Mouse (Mus musculus) thymus, adult 2 months (tissue): Measurements from ENCODE around the gene Atp2b2. TPM values are rescaled to one million over a fixed set of nuclear protein-coding genes. Genes with fewer than 3 reads are reported as not detected.

ENCODE experiments used
- DNase-seq: peaks from one replicate; pipeline ENCODE4 v3.0.0; 2021
- H3K27ac ChIP-seq: fragments of 200-500 bp; 2 replicates; pipeline ENCODE4 v1.5.1; 2012; ENCODE audit warnings: low read length, control low read depth; ENCODE audit not compliant: control insufficient read depth, insufficient read depth
- H3K27me3 ChIP-seq: fragments of 200-500 bp; 2 replicates; pipeline ENCODE4 v1.6.1; 2012; ENCODE audit warnings: mild to moderate bottlenecking, low read length, moderate library complexity, mixed read lengths; ENCODE audit not compliant: control insufficient read depth, insufficient read depth
- H3K36me3 ChIP-seq: fragments of 200-500 bp; 2 replicates; pipeline ENCODE4 v1.6.1; 2012; ENCODE audit warnings: mild to moderate bottlenecking, low read length, moderate library complexity; ENCODE audit not compliant: control insufficient read depth, insufficient read depth
- H3K4me1 ChIP-seq: fragments of 200-500 bp; replicated peaks from 2 replicates; pipeline ENCODE4 v1.6.1; 2012; ENCODE audit warnings: low read length; ENCODE audit not compliant: control insufficient read depth, insufficient read depth
- H3K4me3 ChIP-seq: fragments of 200-500 bp; 2 replicates; pipeline ENCODE4 v1.5.1; 2012; ENCODE audit warnings: mild to moderate bottlenecking, low read length, control low read depth, moderate library complexity; ENCODE audit not compliant: control insufficient read depth, insufficient read depth
- CTCF ChIP-seq: fragments of 200-500 bp; IDR thresholded peaks from 2 replicates; pipeline ENCODE4 v1.5.1; 2012; ENCODE audit warnings: mild to moderate bottlenecking, control low read depth, low read length, moderate library complexity, borderline replicate concordance; ENCODE audit not compliant: control insufficient read depth, poor library complexity, insufficient read depth; ENCODE audit errors: extremely low read depth
- POLR2A ChIP-seq: fragments of 200-500 bp; IDR thresholded peaks from 2 replicates; pipeline ENCODE4 v1.6.1; 2012; ENCODE audit warnings: mild to moderate bottlenecking, low read length, control low read depth, moderate library complexity; ENCODE audit not compliant: control insufficient read depth, poor library complexity, insufficient read depth; ENCODE audit errors: extremely low read depth
- WGBS: fragments of 180-500 bp; shearing (Covaris S2); methylation state at CpG from one replicate; pipeline ENCODE4 v1.1.7; 2018; 5-methylcytosine and 5-hydroxymethylcytosine counted together
- polyA plus RNA-seq: library from polyadenylated mRNA; depleted of rRNA; stranded (reverse); fragments of >200 nt; gene quantifications from 2 replicates; pipeline ENCODE4 v1.2.3, GENCODE M21; 2012

The Atp2b2 gene
- polyA plus RNA-seq, 1 experiment, result 0.23 TPM

GRCm38 (mm10) chr6:113799915-113800314 is 242.5 kb downstream of the Atp2b2 start:
- Histone ChIP-seq H3K36me3 (no peaks in the 10 kb centered on the region), H3K4me1 (no peaks in the 10 kb centered on the region), H3K27ac (no peak overlapping the region), H3K4me3 (no peak overlapping the region), H3K27me3 (no peaks in the 10 kb centered on the region)
- 6% methylated on average over 3 of the region's 3 CpGs for WGBS
- no peak for TF ChIP-seq POLR2A
- DNase-seq, result no peak

GRCm38 (mm10) chr6:113799349-113799748 is 243.1 kb downstream of the Atp2b2 start:
- 90% methylated on average over 9 of the region's 9 CpGs for WGBS
- H3K4me1 ChIP-seq, result no peaks in the 10 kb centered on the region
- no peak for DNase-seq
- no peak overlapping the region for H3K4me3 ChIP-seq
- H3K27me3 ChIP-seq, result no peaks in the 10 kb centered on the region
- H3K36me3 ChIP-seq, result no peaks in the 10 kb centered on the region
- H3K27ac ChIP-seq, result no peak overlapping the region
- TF ChIP-seq CTCF (no peak), POLR2A (no peak)

- H3K4me1 ChIP-seq, result no peaks in the 10 kb centered on the region
- H3K4me3 ChIP-seq, result no peak overlapping the region
- TF ChIP-seq CTCF, result no peak
- no peak for TF ChIP-seq POLR2A
- no peak for DNase-seq
- H3K27me3 ChIP-seq, result no peaks in the 10 kb centered on the region
- H3K36me3 ChIP-seq, result no peaks in the 10 kb centered on the region
- whole genome bisulfite sequencing, result 68% methylated on average over 2 of the region's 2 CpGs
- no peak overlapping the region for H3K27ac ChIP-seq
Observed at GRCm38 (mm10) chr6:113798921-113799320, 243.5 kb downstream of the Atp2b2 start.

DNA sequence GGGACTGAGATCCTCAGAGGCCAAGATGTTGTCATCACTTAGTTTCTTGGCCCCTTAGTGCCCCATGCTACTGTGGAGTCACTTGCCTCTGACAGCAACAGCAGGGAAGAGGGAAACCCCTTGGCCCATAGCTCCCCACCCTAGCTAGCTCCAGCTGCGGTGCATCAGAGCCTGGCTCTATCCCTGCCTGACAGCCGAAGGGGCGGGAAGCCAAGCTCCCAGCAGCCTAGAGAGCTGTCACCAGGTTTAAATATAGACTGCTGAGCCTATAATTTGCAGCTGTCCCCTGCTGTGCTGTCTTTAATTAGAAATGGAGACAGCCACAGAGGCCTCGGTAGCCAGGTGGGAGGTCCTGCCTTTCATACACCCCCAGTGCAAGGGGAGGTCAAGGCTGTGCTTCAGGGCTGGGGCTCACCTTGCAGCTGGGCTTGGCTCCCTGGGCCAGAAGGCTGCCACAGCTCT is 247.1 kb downstream of the Atp2b2 start:
- DNase-seq, result no peak
- H3K4me1 ChIP-seq, result no peaks in the 10 kb centered on the region
- no peaks in the 10 kb centered on the region for H3K27me3 ChIP-seq
- H3K4me3 ChIP-seq, result no peak overlapping the region
- H3K36me3 ChIP-seq, result no peaks in the 10 kb centered on the region
- no peak overlapping the region for H3K27ac ChIP-seq
- WGBS, result 86% methylated on average over 4 of the region's 4 CpGs
- TF ChIP-seq CTCF (no peak), POLR2A (no peak)

DNA sequence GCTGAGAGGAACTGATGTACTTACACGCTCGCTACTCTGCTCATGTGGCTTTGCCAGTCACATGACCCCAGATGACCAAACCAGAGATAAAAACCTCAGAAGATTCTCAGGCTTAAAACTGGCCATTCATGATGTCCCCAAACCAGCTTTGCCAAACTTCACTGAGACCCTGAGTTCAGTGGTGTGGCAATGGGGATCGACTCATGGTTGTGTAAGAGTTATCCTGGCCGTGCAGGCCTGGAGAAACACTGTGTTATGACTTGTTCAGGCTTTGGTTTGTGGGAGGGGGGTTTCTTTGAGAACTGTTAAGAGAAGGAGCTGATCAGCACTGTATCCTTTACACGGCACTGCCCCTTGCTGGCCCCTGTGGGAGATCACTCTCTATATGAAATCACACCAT is 250.0 kb downstream of the Atp2b2 start:
- H3K4me3 ChIP-seq, result no peak overlapping the region
- TF ChIP-seq POLR2A, result no peak
- no peak for TF ChIP-seq CTCF
- no peaks in the 10 kb centered on the region for H3K36me3 ChIP-seq
- 90% methylated on average over 5 of the region's 5 CpGs for WGBS
- no peaks in the 10 kb centered on the region for H3K27me3 ChIP-seq
- H3K4me1 ChIP-seq, result no peaks in the 10 kb centered on the region
- DNase-seq, result no peak
- H3K27ac ChIP-seq, result no peak overlapping the region

GRCm38 (mm10) chr6:113791012-113791411 is 251.4 kb downstream of the Atp2b2 start:
- Histone ChIP-seq H3K27ac (no peak overlapping the region), H3K27me3 (no peaks in the 10 kb centered on the region), H3K4me3 (no peak overlapping the region), H3K36me3 (no peaks in the 10 kb centered on the region), H3K4me1 (no peaks in the 10 kb centered on the region)
- no peak for DNase-seq
- no peak for TF ChIP-seq CTCF
- no peak for TF ChIP-seq POLR2A
- WGBS, result 76% methylated on average over 8 of the region's 8 CpGs

DNA sequence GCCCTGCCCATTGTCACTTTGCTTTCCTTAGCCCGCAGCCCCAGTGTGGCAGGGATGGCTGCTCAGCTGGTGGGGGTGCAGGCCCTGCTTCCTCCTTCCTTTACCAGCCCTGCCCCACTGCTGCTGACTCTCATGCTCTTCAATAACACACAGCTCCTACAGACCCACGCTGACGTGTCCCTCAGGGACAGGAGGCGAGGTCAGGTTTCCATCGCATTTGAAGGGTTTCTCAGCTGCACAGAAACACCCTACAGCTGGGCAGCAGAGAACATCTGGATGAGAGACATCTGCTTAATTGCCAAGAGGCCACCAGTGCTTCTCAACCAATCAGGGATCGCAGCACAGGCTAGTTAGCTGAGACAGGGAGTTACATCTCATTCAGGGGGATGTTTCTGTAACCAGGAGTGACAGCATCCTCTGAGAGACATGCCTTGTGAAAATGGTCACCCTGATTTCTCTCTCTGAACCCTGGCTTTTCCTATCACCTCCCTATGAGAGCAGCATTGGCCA is 254.9 kb downstream of the Atp2b2 start:
- Histone ChIP-seq H3K4me1 (no peaks in the 10 kb centered on the region), H3K4me3 (no peak overlapping the region), H3K27me3 (no peaks in the 10 kb centered on the region), H3K36me3 (no peaks in the 10 kb centered on the region), H3K27ac (no peak overlapping the region)
- WGBS, result 43% methylated on average over 6 of the region's 6 CpGs
- no peak for DNase-seq
- TF ChIP-seq POLR2A (no peak), CTCF (no peak)
